Comparison of ENCODE assay signal across 10 mouse cellular contexts in genomic region chr2:9882371-9882925, GRCm38 (mm10). TPM values are rescaled to one million over a fixed set of nuclear protein-coding genes. Genes with fewer than 3 reads are reported as not detected.
DNase-seq lines count a peak whose midpoint lies in the region; ATAC-seq and TF ChIP-seq lines count a peak whose summit lies in the region.
"Had no signal": no experiment of that assay in that cellular context is flagged by ENCODE, and none has a peak within 500 bp of the region (broad histone marks: within the 10 kb centered on the region; RNA-seq: fewer than 3 reads in every experiment).

No protein-coding gene starts in this region.

- TF ChIP-seq EP300 in ES-Bruce4 (IDR thresholded peaks at IDR 0.05; ENCODE audit: insufficient read depth, low read depth, low read length) = no peak

- H3K27ac ChIP-seq in ES-Bruce4 (ENCODE audit: insufficient read depth, low read length) = no peak overlapping the region
- no peak overlapping the region for H3K27ac ChIP-seq in forebrain, embryonic 15.5 days (replicated peaks)
- H3K27ac ChIP-seq in midbrain, embryonic 16.5 days (ENCODE audit: low read length) = peak overlapping the region; percentile 85

- no peak for TF ChIP-seq CTCF in ES-Bruce4 (IDR thresholded peaks at IDR 0.05; ENCODE audit: low read depth, low read length)

- peaks cover 63% of the 10 kb centered on the region for H3K27me3 ChIP-seq in ES-Bruce4 (ENCODE audit: control insufficient read depth, insufficient read depth, low read length, poor library complexity, severe bottlenecking)
- peaks cover 76% of the 10 kb centered on the region for H3K27me3 ChIP-seq in forebrain, embryonic 15.5 days
- peaks cover 22% of the 10 kb centered on the region for H3K27me3 ChIP-seq in midbrain, embryonic 16.5 days (ENCODE audit: control insufficient read depth, insufficient read depth, low read depth, low read length)
- H3K27me3 ChIP-seq: CH12.LX had no signal

- H3K4me2 ChIP-seq in forebrain, embryonic 15.5 days (replicated peaks) = peak overlapping the region; percentile 16
- H3K4me2 ChIP-seq in midbrain, embryonic 16.5 days (ENCODE audit: low read length) = peak overlapping the region; percentile 68

- under 1% methylated on average over 39 of the region's 39 CpGs for WGBS in forebrain, embryonic 15.5 days
- under 1% methylated on average over 39 of the region's 39 CpGs for WGBS in midbrain, embryonic 16.5 days

- H3K4me1 ChIP-seq in ES-Bruce4 (ENCODE audit: control insufficient read depth, insufficient read depth, low read length) = no peaks in the 10 kb centered on the region
- peaks cover 44% of the 10 kb centered on the region for H3K4me1 ChIP-seq in forebrain, embryonic 15.5 days
- peaks cover 9% of the 10 kb centered on the region; the same call in 1 of the 2 replicates for H3K4me1 ChIP-seq in midbrain, embryonic 16.5 days (ENCODE audit: control insufficient read depth, insufficient read depth, low read length)

- ATAC-seq in forebrain, embryonic 15.5 days (replicated peaks) = no peak
- no peak for ATAC-seq in midbrain, embryonic 16.5 days
- ATAC-seq in megakaryocyte-erythroid progenitor cell, adult 5-6 weeks (replicated peaks; ENCODE audit: low FRiP score, low TSS enrichment, poor library complexity, severe bottlenecking) = no peak

- no peaks in the 10 kb centered on the region for H3K9me3 ChIP-seq in ES-Bruce4 (replicated peaks; ENCODE audit: control insufficient read depth, insufficient read depth, low read length, poor library complexity, severe bottlenecking)
- H3K9me3 ChIP-seq in forebrain, embryonic 15.5 days = no peaks in the 10 kb centered on the region
- no peaks in the 10 kb centered on the region for H3K9me3 ChIP-seq in midbrain, embryonic 16.5 days (replicated peaks; ENCODE audit: control insufficient read depth, low read length, poor library complexity, severe bottlenecking)

- peak overlapping the region; percentile 37; the same call in 1 of the 2 replicates for H3K9ac ChIP-seq in ES-Bruce4 (ENCODE audit: low read depth, poor library complexity, severe bottlenecking)
- H3K9ac ChIP-seq in forebrain, embryonic 15.5 days (replicated peaks) = no peak overlapping the region
- H3K9ac ChIP-seq in midbrain, embryonic 16.5 days (ENCODE audit: low read depth, low read length) = peak overlapping the region; percentile 61

- no peaks in the 10 kb centered on the region for H3K36me3 ChIP-seq in ES-Bruce4 (ENCODE audit: control insufficient read depth, insufficient read depth, low read length, poor library complexity, severe bottlenecking)
- no peaks in the 10 kb centered on the region for H3K36me3 ChIP-seq in forebrain, embryonic 15.5 days
- H3K36me3 ChIP-seq in midbrain, embryonic 16.5 days (ENCODE audit: control insufficient read depth, insufficient read depth, low read length) = no peaks in the 10 kb centered on the region

- peak; percentile 37 to 46 for DNase-seq in cerebellum, postnatal 14 days
- DNase-seq in cerebellum, postnatal 4 days (ENCODE audit: low spot score in 2 of 2) = no peak
- DNase-seq in kidney, postnatal 10 days = peak; percentile 61
- no peak for DNase-seq in layer of hippocampus, adult 9-10 months (ENCODE audit: low spot score)

- no peak for TF ChIP-seq POLR2A in ES-Bruce4 (IDR thresholded peaks at IDR 0.05; ENCODE audit: insufficient read depth, low read length)

- H3K4me3 ChIP-seq in ES-Bruce4 (ENCODE audit: low read depth, low read length) = peak overlapping the region; percentile 46
- no peak overlapping the region; the same call in 1 of the 2 replicates for H3K4me3 ChIP-seq in forebrain, embryonic 15.5 days
- H3K4me3 ChIP-seq in midbrain, embryonic 16.5 days (ENCODE audit: low read depth, low read length) = peak overlapping the region; percentile 47

RNA-seq across cellular contexts. Expression of gene 4930412O13Rik, which starts 1.4 kb away (rescaled TPM):
- not detected in 2 replicates for polyA plus RNA-seq in ES-Bruce4 (2011; ENCODE audit: insufficient read depth, insufficient read length, low read depth, missing spikeins)
- not detected in 2 replicates for polyA plus RNA-seq in forebrain, embryonic 15.5 days (2015; fragmentation: Nextera tagmentation; extraction: Ambion mirVana)
- polyA plus RNA-seq in midbrain, embryonic 16.5 days (2015; fragmentation: Nextera tagmentation; extraction: Ambion mirVana) = 1.1 and 1.6 TPM in 2 replicates
- not detected in 2 replicates for total RNA-seq in megakaryocyte-erythroid progenitor cell, adult 5-6 weeks (2014; fragmentation: Nextera tagmentation)
- not detected in 2 replicates for total RNA-seq in megakaryocyte-erythroid progenitor cell, adult 5-6 weeks (2017)
- total RNA-seq: CH12.LX; gastrocnemius, postnatal 4 days had no signal

RNA-seq across cellular contexts. Expression of gene 9230102O04Rik, which starts 6.9 kb away (rescaled TPM):
- polyA plus RNA-seq in ES-Bruce4 (2011; ENCODE audit: insufficient read depth, insufficient read length, low read depth, missing spikeins) = not detected in 2 replicates
- polyA plus RNA-seq in forebrain, embryonic 15.5 days (2015; fragmentation: Nextera tagmentation; extraction: Ambion mirVana) = not detected in 2 replicates
- polyA plus RNA-seq in midbrain, embryonic 16.5 days (2015; fragmentation: Nextera tagmentation; extraction: Ambion mirVana) = 2.3 and 4.0 TPM in 2 replicates
- total RNA-seq in megakaryocyte-erythroid progenitor cell, adult 5-6 weeks (2014; fragmentation: Nextera tagmentation) = not detected in 2 replicates
- not detected in 2 replicates for total RNA-seq in megakaryocyte-erythroid progenitor cell, adult 5-6 weeks (2017)
- total RNA-seq: gastrocnemius, postnatal 4 days had no signal

RNA-seq across cellular contexts. Expression of gene Gata3, which starts 7.4 kb away (rescaled TPM):
- 5.5 and 6.1 TPM in 2 replicates for polyA plus RNA-seq in ES-Bruce4 (2011; ENCODE audit: insufficient read depth, insufficient read length, low read depth, missing spikeins)
- polyA plus RNA-seq in forebrain, embryonic 15.5 days (2015; fragmentation: Nextera tagmentation; extraction: Ambion mirVana) = 1.1 and 2.3 TPM in 2 replicates
- 84.5 and 92.5 TPM in 2 replicates for polyA plus RNA-seq in midbrain, embryonic 16.5 days (2015; fragmentation: Nextera tagmentation; extraction: Ambion mirVana)
- 0.57 and 5.3 TPM in 2 replicates for total RNA-seq in megakaryocyte-erythroid progenitor cell, adult 5-6 weeks (2014; fragmentation: Nextera tagmentation)
- total RNA-seq in megakaryocyte-erythroid progenitor cell, adult 5-6 weeks (2017) = 0.23 and 1.8 TPM in 2 replicates

Comparison
In these comparisons a context has a peak if more than half of its experiments do, and no peak if none do; other contexts are left out.
1. DNase-seq: peak in cerebellum, postnatal 14 days (2 of 2) and kidney, postnatal 10 days (single experiment); none in cerebellum, postnatal 4 days (0 of 2) and layer of hippocampus, adult 9-10 months (single experiment).
2. RNA of gene Gata3, which starts 7.4 kb away (polyA plus RNA-seq): 84.5 to 92.5 TPM in midbrain, embryonic 16.5 days; 5.5 to 6.1 TPM in ES-Bruce4 and 1.1 to 2.3 TPM in forebrain, embryonic 15.5 days; every median in the first group is over 10 times any median in the second.